Mouse (Mus musculus): ENCODE results near the gene Lrig1. TPM values are rescaled to one million over a fixed set of nuclear protein-coding genes. Genes with fewer than 3 reads are reported as not detected.

Gene Lrig1
- polyA plus RNA-seq, 1 experiment: 34.6 TPM

DNA sequence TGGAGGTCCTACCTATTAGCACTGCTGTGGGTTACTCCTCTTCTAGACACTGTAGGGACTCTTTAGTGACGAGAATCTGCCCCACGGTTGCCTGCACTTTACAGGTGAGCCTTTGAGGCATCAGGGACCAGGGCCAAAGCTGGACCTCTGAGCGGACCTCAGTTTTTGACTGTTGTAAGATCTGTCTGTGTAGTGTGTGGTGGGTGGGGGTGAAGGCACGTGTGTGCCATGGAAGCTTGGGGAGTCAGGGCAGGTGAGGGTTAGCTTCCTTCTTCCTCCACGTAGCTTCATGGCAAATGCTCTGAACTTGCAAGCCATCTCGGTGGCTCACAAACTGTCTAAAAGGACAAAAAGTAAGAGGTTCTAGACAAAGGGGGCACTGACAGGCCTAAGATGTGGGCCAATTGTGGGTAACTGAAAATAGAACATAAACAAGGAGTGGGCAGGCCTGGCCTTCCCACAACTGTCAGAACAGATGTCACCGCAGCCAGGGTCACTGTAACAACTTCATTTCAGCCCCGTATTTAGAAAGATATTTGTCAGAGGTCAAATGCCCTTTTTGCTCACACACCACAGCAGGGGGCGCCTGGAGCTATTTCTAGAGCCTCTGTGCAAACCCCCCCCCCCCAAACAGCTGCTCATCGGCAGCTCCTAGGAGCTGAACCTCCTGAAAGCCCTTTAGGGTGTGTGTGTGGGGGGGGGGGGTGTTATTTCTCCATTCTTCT is 103.0 kb downstream of the Lrig1 start:
- TF ChIP-seq POLR2A (IDR thresholded peaks at IDR 0.05; ENCODE audit: low read depth, low read length) (no peak), CTCF (IDR thresholded peaks at IDR 0.05; ENCODE audit: borderline replicate concordance, insufficient read depth, low read length) (no peak)
- Histone ChIP-seq H3K4me1 (ENCODE audit: control insufficient read depth, insufficient read depth, low read length) (peaks cover 5% of the 10 kb centered on the region), H3K27ac (ENCODE audit: insufficient read depth, low read length) (no peak overlapping the region), H3K4me3 (ENCODE audit: insufficient read depth, low read length) (no peak overlapping the region)

GRCm38 (mm10) chr6:94596051-94596760 is 103.8 kb downstream of the Lrig1 start:
- Histone ChIP-seq H3K27ac (ENCODE audit: insufficient read depth, low read length) (no peak overlapping the region), H3K4me1 (ENCODE audit: control insufficient read depth, insufficient read depth, low read length) (peaks cover 8% of the 10 kb centered on the region), H3K4me3 (ENCODE audit: insufficient read depth, low read length) (no peak overlapping the region)
- TF ChIP-seq POLR2A (IDR thresholded peaks at IDR 0.05; ENCODE audit: low read depth, low read length) (no peak), CTCF (IDR thresholded peaks at IDR 0.05; ENCODE audit: borderline replicate concordance, insufficient read depth, low read length) (no peak)

DNA sequence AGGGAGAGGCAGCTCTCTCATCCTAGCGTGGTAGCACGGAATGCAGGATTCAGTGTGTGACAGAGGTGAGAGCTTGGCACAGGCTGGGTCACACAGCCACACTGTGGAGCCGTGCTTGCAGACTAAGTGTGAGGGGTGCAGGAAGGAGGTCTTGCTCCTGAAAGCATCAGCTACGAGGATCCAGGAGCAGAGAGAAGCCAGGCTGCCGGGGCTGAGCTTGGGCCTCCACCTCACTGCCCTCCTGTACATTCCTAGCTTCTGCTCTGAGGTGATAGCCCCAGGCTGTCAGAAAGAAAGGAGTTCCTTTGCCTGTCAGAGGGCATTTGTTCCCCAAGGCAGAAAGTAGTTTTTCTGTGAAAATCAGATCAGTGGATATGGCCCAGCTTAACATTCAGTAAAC is 104.8 kb downstream of the Lrig1 start:
- TF ChIP-seq POLR2A (IDR thresholded peaks at IDR 0.05; ENCODE audit: low read depth, low read length): no peak
- TF ChIP-seq CTCF (IDR thresholded peaks at IDR 0.05; ENCODE audit: borderline replicate concordance, insufficient read depth, low read length): no peak
- Histone ChIP-seq H3K4me3 (ENCODE audit: insufficient read depth, low read length) (no peak overlapping the region), H3K27ac (ENCODE audit: insufficient read depth, low read length) (no peak overlapping the region), H3K4me1 (ENCODE audit: control insufficient read depth, insufficient read depth, low read length) (peaks cover 8% of the 10 kb centered on the region)

GRCm38 (mm10) chr6:94594711-94595110 is 105.2 kb downstream of the Lrig1 start:
- Histone ChIP-seq H3K4me3 (ENCODE audit: insufficient read depth, low read length) (no peak overlapping the region), H3K4me1 (ENCODE audit: control insufficient read depth, insufficient read depth, low read length) (peaks cover 8% of the 10 kb centered on the region), H3K27ac (ENCODE audit: insufficient read depth, low read length) (no peak overlapping the region)
- TF ChIP-seq POLR2A (IDR thresholded peaks at IDR 0.05; ENCODE audit: low read depth, low read length) (no peak), CTCF (IDR thresholded peaks at IDR 0.05; ENCODE audit: borderline replicate concordance, insufficient read depth, low read length) (no peak)

GRCm38 (mm10) chr6:94594096-94594665 is 105.8 kb downstream of the Lrig1 start:
- Histone ChIP-seq H3K4me3 (ENCODE audit: insufficient read depth, low read length) (no peak overlapping the region), H3K27ac (ENCODE audit: insufficient read depth, low read length) (no peak overlapping the region), H3K4me1 (ENCODE audit: control insufficient read depth, insufficient read depth, low read length) (peaks cover 8% of the 10 kb centered on the region)
- TF ChIP-seq CTCF (IDR thresholded peaks at IDR 0.05; ENCODE audit: borderline replicate concordance, insufficient read depth, low read length) (no peak), POLR2A (IDR thresholded peaks at IDR 0.05; ENCODE audit: low read depth, low read length) (no peak)

DNA sequence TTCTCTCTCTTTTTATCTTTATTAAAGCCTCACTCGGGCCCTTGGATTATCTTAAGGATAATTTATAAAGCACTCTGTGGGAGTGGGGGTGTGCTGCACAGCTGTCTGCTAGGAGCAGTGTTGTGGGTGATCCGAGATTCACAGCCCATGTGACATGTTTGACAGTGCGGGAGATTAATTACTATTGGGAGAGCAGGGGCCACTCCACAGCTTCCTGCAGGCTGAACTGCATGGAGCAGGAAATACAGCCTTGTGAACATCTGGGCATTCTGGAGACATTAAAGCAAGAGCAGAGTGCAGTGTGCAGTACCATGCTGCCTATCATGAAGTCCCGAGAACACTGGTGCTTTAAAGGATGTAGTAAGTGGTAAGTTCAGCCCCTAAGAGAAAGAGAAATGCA is 107.2 kb downstream of the Lrig1 start:
- TF ChIP-seq CTCF (IDR thresholded peaks at IDR 0.05; ENCODE audit: borderline replicate concordance, insufficient read depth, low read length): no peak
- no peak for TF ChIP-seq POLR2A (IDR thresholded peaks at IDR 0.05; ENCODE audit: low read depth, low read length)
- peaks cover 8% of the 10 kb centered on the region for H3K4me1 ChIP-seq (ENCODE audit: control insufficient read depth, insufficient read depth, low read length)
- no peak overlapping the region for H3K4me3 ChIP-seq (ENCODE audit: insufficient read depth, low read length)
- H3K27ac ChIP-seq (ENCODE audit: insufficient read depth, low read length): no peak overlapping the region

GRCm38 (mm10) chr6:94592243-94592642 is 107.7 kb downstream of the Lrig1 start:
- Histone ChIP-seq H3K4me1 (ENCODE audit: control insufficient read depth, insufficient read depth, low read length) (peaks cover 8% of the 10 kb centered on the region), H3K4me3 (ENCODE audit: insufficient read depth, low read length) (no peak overlapping the region), H3K27ac (ENCODE audit: insufficient read depth, low read length) (no peak overlapping the region)
- TF ChIP-seq CTCF (IDR thresholded peaks at IDR 0.05; ENCODE audit: borderline replicate concordance, insufficient read depth, low read length) (no peak), POLR2A (IDR thresholded peaks at IDR 0.05; ENCODE audit: low read depth, low read length) (no peak)

DNA sequence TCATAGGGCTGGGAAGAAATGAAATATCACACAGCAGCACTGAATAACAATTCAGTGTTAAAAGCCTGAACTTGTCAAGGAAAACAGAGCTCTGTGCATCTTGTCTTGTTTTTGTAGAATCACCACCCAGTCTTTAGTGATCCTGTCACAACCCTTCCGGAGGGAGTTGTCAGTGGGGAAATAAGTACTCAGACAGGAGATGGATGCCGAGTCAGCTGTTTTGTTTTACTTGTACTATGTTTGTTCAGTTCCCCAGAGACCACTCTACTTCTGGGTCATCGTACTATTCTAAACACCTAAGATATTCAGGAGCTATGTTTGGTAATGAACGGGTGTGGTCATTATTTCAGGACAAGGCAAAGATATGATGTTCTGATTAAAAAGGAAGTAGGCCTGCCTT is 111.6 kb downstream of the Lrig1 start:
- peaks cover 8% of the 10 kb centered on the region for H3K4me1 ChIP-seq (ENCODE audit: control insufficient read depth, insufficient read depth, low read length)
- TF ChIP-seq POLR2A (IDR thresholded peaks at IDR 0.05; ENCODE audit: low read depth, low read length) (no peak), CTCF (IDR thresholded peaks at IDR 0.05; ENCODE audit: borderline replicate concordance, insufficient read depth, low read length) (no peak)
- H3K27ac ChIP-seq (ENCODE audit: insufficient read depth, low read length): no peak overlapping the region
- no peak overlapping the region for H3K4me3 ChIP-seq (ENCODE audit: insufficient read depth, low read length)

DNA sequence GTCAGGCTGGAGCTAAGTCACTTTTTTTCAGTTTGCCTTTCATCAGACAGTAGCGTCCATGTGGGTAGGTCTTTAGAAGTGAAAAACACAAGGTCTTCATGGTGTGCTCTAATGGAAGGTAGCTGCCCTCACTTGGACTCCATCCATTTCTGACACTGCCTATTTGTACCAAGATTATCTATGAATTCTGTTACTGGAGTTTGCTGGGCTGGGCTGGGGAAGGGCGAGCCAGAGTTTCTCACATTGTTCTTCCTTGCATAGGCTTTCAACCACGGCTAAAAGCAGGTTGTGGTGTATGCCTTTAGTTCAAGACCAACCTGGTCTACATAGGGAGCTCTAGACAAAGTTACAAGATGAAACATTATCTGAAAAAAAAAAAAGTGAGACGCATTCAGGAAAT is 115.0 kb downstream of the Lrig1 start:
- H3K27ac ChIP-seq (ENCODE audit: insufficient read depth, low read length): no peak overlapping the region
- H3K4me3 ChIP-seq (ENCODE audit: insufficient read depth, low read length): no peak overlapping the region
- H3K4me1 ChIP-seq (ENCODE audit: control insufficient read depth, insufficient read depth, low read length): no peaks in the 10 kb centered on the region
- no peak for TF ChIP-seq CTCF (IDR thresholded peaks at IDR 0.05; ENCODE audit: borderline replicate concordance, insufficient read depth, low read length)
- TF ChIP-seq POLR2A (IDR thresholded peaks at IDR 0.05; ENCODE audit: low read depth, low read length): no peak
